ENCODE assay signal across 26 mouse cellular contexts in the genomic region with DNA sequence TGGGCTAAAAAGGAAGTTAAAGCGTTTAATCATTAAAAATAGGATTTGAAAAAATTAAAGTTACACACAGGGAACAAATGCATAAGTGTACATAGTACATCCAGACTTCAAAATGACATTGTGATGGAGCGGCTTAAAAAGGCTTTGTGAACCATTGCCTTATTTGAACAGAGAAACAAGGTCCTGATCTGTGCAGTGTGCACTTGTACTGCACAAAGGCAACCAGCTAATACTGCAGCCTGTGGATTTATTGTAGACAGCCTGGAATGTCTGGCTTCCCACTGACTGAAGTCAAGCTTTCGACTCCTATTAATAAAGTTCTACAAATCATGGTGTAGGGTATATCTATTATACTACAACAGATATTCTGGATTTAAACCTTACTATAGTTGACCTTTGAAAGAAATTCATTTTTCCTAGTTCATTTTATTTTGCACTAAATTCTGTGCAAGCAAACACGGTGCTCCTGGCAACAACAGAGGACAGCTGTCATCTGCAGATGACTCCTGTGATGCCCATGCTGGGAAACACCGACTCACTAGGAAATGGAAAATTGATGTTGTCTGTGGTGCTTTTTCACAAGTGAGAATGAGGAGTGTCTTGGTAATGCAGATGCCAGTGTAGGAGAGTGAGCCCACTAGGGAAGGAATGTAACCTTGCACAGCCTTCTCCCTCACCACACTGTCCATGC. TPM values are rescaled to one million over a fixed set of nuclear protein-coding genes. Genes with fewer than 3 reads are reported as not detected.
A peak's percentile ranks its signal among the peaks of the same experiment; 100 is the strongest.
DNase-seq lines count a peak whose midpoint lies in the region; ATAC-seq lines count a peak whose summit lies in the region.
"Had no signal": no experiment of that assay in that cellular context is flagged by ENCODE, and none has a peak within 500 bp of the region (broad histone marks: within the 10 kb centered on the region; RNA-seq: fewer than 3 reads in every experiment).

No protein-coding gene starts in this region.

- ATAC-seq in heart, embryonic 14.5 days (ENCODE audit: insufficient number of reproducible peaks, insufficient read depth, low FRiP score, low read depth) = no peak
- no peak for ATAC-seq in megakaryocyte, adult 5-6 weeks (ENCODE audit: poor library complexity, severe bottlenecking)
- ATAC-seq: forebrain, embryonic 15.5 days; inflammation-experienced regulatory T-cells, adult 6 months; midbrain, embryonic 13.5 days had no signal

- H3K27me3 ChIP-seq in heart, embryonic 14.5 days (ENCODE audit: control insufficient read depth, insufficient read depth, low read length) = no peaks in the 10 kb centered on the region
- H3K27me3 ChIP-seq in megakaryocyte, embryonic 14.5 days (replicated peaks) = peaks cover 3% of the 10 kb centered on the region
- H3K27me3 ChIP-seq: CH12.LX; forebrain, embryonic 15.5 days; hindbrain, embryonic 13.5 days; limb, embryonic 13.5 days; lung, embryonic 15.5 days; midbrain, embryonic 13.5 days had no signal

- H3K36me3 ChIP-seq in heart, embryonic 14.5 days (ENCODE audit: control insufficient read depth, insufficient read depth, low read length) = no peaks in the 10 kb centered on the region
- no peaks in the 10 kb centered on the region for H3K36me3 ChIP-seq in megakaryocyte, embryonic 14.5 days (replicated peaks; ENCODE audit: low read length)
- H3K36me3 ChIP-seq: forebrain, embryonic 15.5 days; hindbrain, embryonic 13.5 days; limb, embryonic 13.5 days; lung, embryonic 15.5 days; midbrain, embryonic 13.5 days had no signal

- no peak overlapping the region for H3K4me2 ChIP-seq in heart, embryonic 14.5 days (ENCODE audit: low read length)
- H3K4me2 ChIP-seq: forebrain, embryonic 15.5 days; hindbrain, embryonic 13.5 days; limb, embryonic 13.5 days; liver, embryonic 11.5 days; lung, embryonic 15.5 days; midbrain, embryonic 13.5 days had no signal

- no peak overlapping the region for H3K4me3 ChIP-seq in heart, embryonic 14.5 days (ENCODE audit: control insufficient read depth in 1 of 2, insufficient read depth in 1 of 2, low read depth in 1 of 2, low read length in 2 of 2)
- peak overlapping the region; percentile 31 for H3K4me3 ChIP-seq in megakaryocyte, embryonic 14.5 days (replicated peaks)
- H3K4me3 ChIP-seq: forebrain, embryonic 15.5 days; gastrocnemius, adult 2 months; heart, adult 2 months; hindbrain, embryonic 13.5 days; limb, embryonic 13.5 days; lung, embryonic 15.5 days; midbrain, embryonic 13.5 days had no signal

- WGBS in heart, embryonic 14.5 days = 56% methylated on average over 5 of the region's 5 CpGs

- DNase-seq in cerebellum, adult 9-10 months = peak; percentile 9
- DNase-seq in cerebellum, postnatal 25 days = no peak
- no peak for DNase-seq in heart, adult 8-10 months (ENCODE audit: low spot score)
- no peak for DNase-seq in urinary bladder, postnatal 14 days (ENCODE audit: low spot score)
- DNase-seq: adrenal gland, adult 8-10 months; cerebellum, adult 8-10 months; gastrocnemius, adult 2 months; gastrocnemius, postnatal 36 days; heart, adult 2 months; heart, postnatal 4 days; kidney, adult 18-20 months; kidney, postnatal 36 days; lung, postnatal 36 days had no signal

- peak overlapping the region; percentile 24 to 40; a peak in 3 of 4 replicates for H3K27ac ChIP-seq in heart, embryonic 14.5 days (replicated peaks in 1 of 2; ENCODE audit: control insufficient read depth in 1 of 2, insufficient read depth in 1 of 2, low read depth in 2 of 2, low read length in 2 of 2)
- H3K27ac ChIP-seq: forebrain, embryonic 15.5 days; gastrocnemius, adult 2 months; heart, adult 2 months; hindbrain, embryonic 13.5 days; limb, embryonic 13.5 days; lung, embryonic 15.5 days; midbrain, embryonic 13.5 days had no signal

- peaks cover 4 to 5% of the 10 kb centered on the region in 2 experiments; a peak in 3 of 4 replicates for H3K4me1 ChIP-seq in heart, embryonic 14.5 days (ENCODE audit: control insufficient read depth in 2 of 2, insufficient read depth in 2 of 2, low read length in 2 of 2)
- no peaks in the 10 kb centered on the region for H3K4me1 ChIP-seq in megakaryocyte, embryonic 14.5 days
- H3K4me1 ChIP-seq: hindbrain, embryonic 13.5 days; lung, embryonic 15.5 days; midbrain, embryonic 13.5 days had no signal

- no peak overlapping the region for H3K9ac ChIP-seq in heart, embryonic 14.5 days (ENCODE audit: low read length)
- H3K9ac ChIP-seq: forebrain, embryonic 15.5 days; hindbrain, embryonic 13.5 days; limb, embryonic 13.5 days; lung, embryonic 15.5 days; midbrain, embryonic 13.5 days had no signal

- no peaks in the 10 kb centered on the region for H3K9me3 ChIP-seq in heart, embryonic 14.5 days (ENCODE audit: control insufficient read depth, low read length)
- peaks cover 10% of the 10 kb centered on the region; the same call in 1 of the 2 replicates for H3K9me3 ChIP-seq in megakaryocyte, embryonic 14.5 days
- H3K9me3 ChIP-seq: forebrain, embryonic 15.5 days; hindbrain, embryonic 13.5 days; limb, embryonic 13.5 days; lung, embryonic 15.5 days; midbrain, embryonic 13.5 days had no signal

RNA-seq across cellular contexts. Expression of gene Sgcg, which starts 33.8 kb away (rescaled TPM):
- 41.0 and 44.1 TPM in 2 replicates for polyA plus RNA-seq in heart, embryonic 14.5 days (2014; fragmentation: Nextera tagmentation; extraction: Ambion mirVana)
- 100 to 1,000 TPM; 202 to 221 (median 214) TPM for total RNA-seq in heart, adult 8-10 months (2022)
- not detected in 2 replicates for polyA plus RNA-seq in megakaryocyte, embryonic 14.5 days (2012; ENCODE audit: insufficient read depth, low replicate concordance)
- not detected in 2 replicates for total RNA-seq in megakaryocyte, adult 5-6 weeks (2015)
- total RNA-seq in megakaryocyte, adult 5-6 weeks (2017) = not detected in 2 replicates
- total RNA-seq: CH12.LX; left cerebral cortex, postnatal 36 days; megakaryocyte-erythroid progenitor cell, adult 5-6 weeks had no signal
- polyA plus RNA-seq: inflammation-experienced regulatory T-cells, adult 6 months; midbrain, embryonic 13.5 days had no signal

Comparison
In these comparisons a context has a peak if more than half of its experiments do, and no peak if none do; other contexts are left out.
1. RNA of gene Sgcg, which starts 33.8 kb away (total RNA-seq): 202 to 221 TPM in heart, adult 8-10 months; not detected in megakaryocyte, adult 5-6 weeks; every median in the first group is over 100 times any median in the second.